Mouse (Mus musculus) MEL (cell line): ENCODE measurements around the gene Gnb3.

ENCODE experiments used
- BHLHE40 ChIP-seq: IDR thresholded peaks from 2 replicates; pipeline ENCODE4 v1.6.1; 2012; ENCODE audit warnings: low read depth, mild to moderate bottlenecking, inconsistent platforms, low read length, improper control_type of control experiment, borderline replicate concordance
- CTCF ChIP-seq, 3 experiments: IDR thresholded peaks in 2 of 3; conservative IDR thresholded peaks in 1 of 3; 2 replicates each; pipeline ENCODE4 v1.5.1; 2011 to 2012; ENCODE audit warnings: low read length in 3 of 3, low read depth in 2 of 3, mild to moderate bottlenecking in 2 of 3, improper control_type of control experiment in 1 of 3, inconsistent platforms in 1 of 3, mixed read lengths in 1 of 3, moderate library complexity in 1 of 3; ENCODE audit not compliant: control insufficient read depth in 1 of 3, insufficient read depth in 1 of 3, poor library complexity in 1 of 3, severe bottlenecking in 1 of 3
- EP300 ChIP-seq, 2 experiments: IDR thresholded peaks; 2 replicates each; pipeline ENCODE4 v1.6.1; 2011; ENCODE audit warnings: improper control_type of control experiment in 2 of 2, low read length in 2 of 2, low read depth in 1 of 2, mild to moderate bottlenecking in 1 of 2
- GATA1 ChIP-seq: IDR thresholded peaks from 2 replicates; pipeline ENCODE4 v1.6.1; 2011; ENCODE audit warnings: low read depth, low read length, improper control_type of control experiment
- MEF2A ChIP-seq: IDR thresholded peaks from 2 replicates; pipeline ENCODE4 v1.6.1; 2014; ENCODE audit warnings: low read depth, mild to moderate bottlenecking, inconsistent platforms, low read length, improper control_type of control experiment; ENCODE audit not compliant: poor library complexity, insufficient replicate concordance, severe bottlenecking; ENCODE audit errors: extremely low read depth
- NELFE ChIP-seq: IDR thresholded peaks from 2 replicates; pipeline ENCODE4 v1.6.1; 2011; ENCODE audit warnings: low read depth, low read length, improper control_type of control experiment
- POLR2A ChIP-seq, 2 experiments: IDR thresholded peaks; 2 replicates each; pipeline ENCODE4 v1.6.1; 2011 to 2012; ENCODE audit warnings: low read length in 2 of 2, mild to moderate bottlenecking in 2 of 2, control low read depth in 1 of 2, improper control_type of control experiment in 1 of 2, low read depth in 1 of 2, moderate library complexity in 1 of 2; ENCODE audit not compliant: control insufficient read depth in 1 of 2, insufficient read depth in 1 of 2, poor library complexity in 1 of 2
- POLR2AphosphoS5 ChIP-seq: IDR thresholded peaks from 2 replicates; pipeline ENCODE4 v1.6.1; 2012; ENCODE audit warnings: low read depth, borderline replicate concordance, mild to moderate bottlenecking, inconsistent platforms, low read length, moderate library complexity, mixed read lengths
- USF1 ChIP-seq: IDR thresholded peaks from 2 replicates; pipeline ENCODE4 v1.6.1; 2014; ENCODE audit warnings: low read depth, mild to moderate bottlenecking, inconsistent platforms, low read length, improper control_type of control experiment, moderate library complexity
- USF2 ChIP-seq, 2 experiments: IDR thresholded peaks; 2 replicates each; pipeline ENCODE4 v1.6.1; 2011 to 2012; ENCODE audit warnings: improper control_type of control experiment in 2 of 2, low read length in 2 of 2, borderline replicate concordance in 1 of 2, inconsistent platforms in 1 of 2, low read depth in 1 of 2, mild to moderate bottlenecking in 1 of 2; ENCODE audit not compliant: insufficient read depth in 1 of 2
- ZC3H11A ChIP-seq: IDR thresholded peaks from 2 replicates; pipeline ENCODE4 v1.6.1; 2012; ENCODE audit warnings: low read depth, mild to moderate bottlenecking, inconsistent platforms, low read length, improper control_type of control experiment
- ZMIZ1 ChIP-seq: IDR thresholded peaks from 2 replicates; pipeline ENCODE4 v1.6.1; 2012; ENCODE audit warnings: low read depth, mild to moderate bottlenecking, inconsistent platforms, low read length, improper control_type of control experiment, moderate library complexity

DNA sequence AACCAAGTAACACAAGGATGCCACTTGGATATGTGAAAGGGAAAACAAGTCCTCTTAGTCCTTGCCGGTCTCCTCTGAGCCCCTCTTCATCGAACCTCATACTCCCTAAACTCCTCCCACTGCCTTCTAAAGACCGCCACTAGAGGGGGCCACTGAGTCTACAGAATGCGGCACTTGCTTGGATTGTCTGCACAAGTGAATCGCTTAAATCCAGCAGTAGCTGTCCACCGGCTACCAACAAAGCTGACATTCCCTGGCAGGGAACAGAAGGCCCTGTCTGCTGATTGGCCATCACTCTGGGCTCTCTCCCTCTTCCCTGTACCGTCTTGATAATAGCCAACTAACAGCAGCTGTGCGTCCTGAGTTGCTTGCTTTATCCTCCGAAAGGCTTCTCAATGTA lies 7.2 kb upstream of the Gnb3 start:
- TF ChIP-seq CTCF (IDR thresholded peaks at IDR 0.05 in 2 of 3, conservative IDR thresholded peaks at IDR 0.05 in 1 of 3; ENCODE audit: control insufficient read depth in 1 of 3, insufficient read depth in 1 of 3, low read depth in 2 of 3, low read length in 3 of 3, poor library complexity in 1 of 3, severe bottlenecking in 1 of 3) (peak; percentile 90 to 97 (median 94)), POLR2A (IDR thresholded peaks at IDR 0.05; ENCODE audit: control insufficient read depth in 1 of 2, insufficient read depth in 1 of 2, low read depth in 1 of 2, low read length in 2 of 2, poor library complexity in 1 of 2) (no peak), ZC3H11A (peak; percentile 37; the same call in 1 of the 2 replicates), POLR2AphosphoS5 (no peak), GATA1 (no peak), USF1 (no peak), ZMIZ1 (no peak), NELFE (no peak), MEF2A (no peak), EP300 (IDR thresholded peaks at IDR 0.05; ENCODE audit: low read depth in 1 of 2, low read length in 2 of 2) (no peak), USF2 (IDR thresholded peaks at IDR 0.05; ENCODE audit: borderline replicate concordance in 1 of 2, insufficient read depth in 1 of 2, low read depth in 1 of 2, low read length in 2 of 2) (no peak), BHLHE40 (0 out of 2 replicates have a peak, but pooled peaks have one; percentile 26)
